Mouse (Mus musculus): Measurements from ENCODE around the gene Nav3. TPM values are rescaled to one million over a fixed set of nuclear protein-coding genes. Genes with fewer than 3 reads are reported as not detected.

The Nav3 gene
- total RNA-seq, 1 experiment from 2014 or later = 3.9 TPM

DNA sequence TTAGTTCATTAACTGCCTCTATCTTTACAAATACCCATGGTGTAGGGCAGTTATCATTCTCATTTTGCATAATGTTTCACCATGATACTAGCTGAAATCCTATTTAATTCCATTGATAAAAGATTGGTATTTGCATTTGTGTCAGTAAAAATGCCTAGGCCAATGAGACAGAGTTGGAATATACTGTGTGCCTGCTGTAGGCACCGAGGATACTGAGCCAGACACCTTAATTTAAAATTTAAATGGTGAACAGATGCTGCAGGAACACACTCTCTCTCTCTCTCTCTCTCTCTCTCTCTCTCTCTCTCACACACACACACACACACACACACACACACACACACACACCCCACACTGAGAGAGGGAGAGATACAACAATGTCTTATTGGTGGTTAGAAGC, 269.8 kb downstream of the Nav3 start:
- no peak for DNase-seq

DNA sequence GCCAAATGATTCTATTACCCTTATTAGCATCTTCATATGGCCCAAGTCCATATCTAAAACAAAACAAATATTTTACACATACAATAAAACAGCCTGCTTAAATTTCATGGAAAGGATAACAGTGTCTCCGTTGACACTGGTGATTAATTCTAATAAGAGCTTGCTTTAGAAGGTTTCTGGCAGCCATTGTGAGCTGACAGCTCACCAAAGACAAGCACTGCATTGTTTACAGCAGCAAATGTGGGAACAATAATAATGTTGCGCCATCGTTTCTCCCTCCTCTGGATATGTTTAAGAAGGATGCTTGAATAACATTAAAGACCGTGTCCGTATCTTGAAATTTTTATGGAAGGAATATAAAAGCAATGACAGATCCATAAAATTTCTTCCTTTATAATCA, 280.1 kb downstream of the Nav3 start:
- no peak for DNase-seq

GRCm38 (mm10) chr10:110169416-110169815, 286.6 kb downstream of the Nav3 start:
- no peak for DNase-seq

GRCm38 (mm10) chr10:110168892-110169291, 287.1 kb downstream of the Nav3 start:
- no peak for DNase-seq

DNA sequence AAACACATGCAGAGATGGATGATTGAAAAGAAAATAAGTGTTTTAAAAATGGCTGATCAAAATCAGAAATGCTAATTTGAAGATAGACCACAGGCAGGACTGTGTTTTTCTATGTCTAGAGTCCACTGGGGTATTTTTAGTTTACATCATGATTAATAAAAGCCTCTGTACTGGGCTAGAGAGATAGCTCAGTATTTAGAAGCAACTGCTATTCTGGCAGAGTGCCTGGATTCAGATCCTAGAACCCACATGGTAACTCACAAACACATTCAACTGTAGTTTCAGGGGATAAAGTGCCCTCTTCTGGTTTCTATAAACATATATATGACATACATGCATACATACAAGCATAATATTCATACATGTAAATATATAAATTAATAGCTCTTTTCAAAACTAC, 293.4 kb downstream of the Nav3 start:
- DNase-seq = no peak

DNA sequence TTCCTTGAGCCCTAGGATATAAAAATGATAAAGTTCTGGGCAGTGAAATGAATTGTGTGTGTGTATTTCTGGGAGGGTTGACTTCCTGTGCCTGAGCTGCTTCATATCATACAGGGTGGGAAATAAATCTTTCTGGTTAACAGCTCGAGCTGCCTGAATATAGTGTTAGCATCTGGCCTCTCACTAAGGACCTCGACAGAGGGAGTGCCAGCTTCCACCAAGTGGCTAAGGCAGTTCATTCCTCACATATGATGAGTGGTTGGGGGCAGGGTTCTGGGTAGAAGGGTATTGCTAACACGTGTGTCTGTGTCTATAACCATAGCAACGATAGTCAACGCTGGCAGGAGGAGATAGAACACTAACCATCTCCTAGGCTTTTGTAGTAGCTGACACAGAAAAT, 295.1 kb downstream of the Nav3 start:
- DNase-seq = no peak

DNA sequence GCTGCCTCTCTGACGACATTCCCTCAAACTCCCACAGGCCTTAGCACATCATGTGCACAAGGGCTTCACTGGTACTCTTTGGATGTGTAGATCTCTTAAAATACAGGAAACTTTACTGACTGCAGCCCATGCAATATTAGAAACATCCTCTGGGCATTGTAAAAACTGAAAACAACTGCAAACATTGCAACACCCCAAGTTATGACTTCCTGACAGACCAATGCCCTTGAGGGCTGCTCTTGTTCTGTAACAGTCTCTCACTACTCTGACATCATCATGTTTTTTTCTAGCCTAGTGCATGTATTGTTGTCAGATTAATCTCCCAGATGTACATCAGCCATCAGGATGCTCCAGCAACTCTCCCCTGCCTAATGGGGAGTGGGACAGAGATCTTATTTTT, 296.5 kb downstream of the Nav3 start:
- DNase-seq = no peak

DNA sequence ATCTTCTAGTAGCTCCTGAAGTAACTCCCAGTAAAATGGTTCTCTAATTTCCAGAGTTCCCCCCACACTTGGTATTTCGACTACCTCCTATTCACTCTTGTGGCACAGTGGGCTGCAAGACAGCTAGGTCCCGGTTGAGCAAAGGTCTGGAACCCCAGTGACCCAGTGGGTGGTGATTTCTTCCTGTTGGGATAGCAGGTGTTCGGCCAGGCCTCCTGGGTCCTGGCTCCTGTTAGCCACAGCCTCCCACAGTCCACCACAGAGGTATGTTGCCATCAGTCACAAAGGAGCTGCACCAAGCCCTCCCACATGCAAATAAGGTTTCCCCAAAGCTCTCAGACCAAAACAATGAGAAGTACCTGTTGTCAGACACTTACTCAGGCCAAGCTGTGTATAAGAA, 297.9 kb downstream of the Nav3 start:
- no peak for DNase-seq

DNA sequence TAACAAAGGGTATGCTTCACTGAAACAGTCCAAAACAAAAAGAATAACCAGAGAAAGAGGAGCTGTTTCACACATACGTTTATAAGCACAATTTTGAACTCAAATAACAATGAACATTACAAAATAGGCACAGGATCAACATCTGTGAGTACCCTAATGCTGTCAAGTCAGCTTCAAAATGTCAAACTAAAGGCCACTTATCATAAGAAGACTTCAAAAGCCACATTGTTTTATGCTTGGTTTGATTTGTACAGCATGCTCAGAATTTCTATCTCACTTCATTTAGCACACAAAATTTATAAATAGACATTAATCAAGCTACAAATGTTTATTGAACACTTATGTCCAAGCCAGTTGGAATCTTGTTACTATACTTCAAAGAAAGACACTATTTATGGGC, 299.6 kb downstream of the Nav3 start:
- DNase-seq = no peak

DNA sequence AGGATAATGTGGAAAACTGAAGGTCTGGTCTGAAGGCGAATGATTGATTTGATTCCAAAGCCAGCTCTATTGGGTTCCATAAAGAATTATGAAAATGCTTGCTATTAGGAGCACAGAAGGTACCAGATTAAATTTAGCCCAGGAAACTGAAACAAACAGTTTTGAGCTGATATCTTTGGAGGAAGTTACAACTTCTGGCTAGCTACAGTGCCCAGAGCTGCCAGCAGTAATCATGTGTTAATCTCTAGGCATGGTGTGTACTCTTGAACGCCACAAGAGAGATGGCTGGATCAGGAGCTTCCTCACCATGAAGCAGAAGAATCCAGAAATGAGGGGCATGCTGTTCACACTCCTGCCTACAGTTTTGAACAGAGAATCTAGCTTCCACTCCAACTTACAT, 300.5 kb downstream of the Nav3 start:
- no peak for DNase-seq

- no peak for DNase-seq
Measured at GRCm38 (mm10) chr10:110154873-110155237, 301.1 kb downstream of the Nav3 start.

- no peak for DNase-seq
Measured at GRCm38 (mm10) chr10:110154001-110154872, 301.8 kb downstream of the Nav3 start.

DNA sequence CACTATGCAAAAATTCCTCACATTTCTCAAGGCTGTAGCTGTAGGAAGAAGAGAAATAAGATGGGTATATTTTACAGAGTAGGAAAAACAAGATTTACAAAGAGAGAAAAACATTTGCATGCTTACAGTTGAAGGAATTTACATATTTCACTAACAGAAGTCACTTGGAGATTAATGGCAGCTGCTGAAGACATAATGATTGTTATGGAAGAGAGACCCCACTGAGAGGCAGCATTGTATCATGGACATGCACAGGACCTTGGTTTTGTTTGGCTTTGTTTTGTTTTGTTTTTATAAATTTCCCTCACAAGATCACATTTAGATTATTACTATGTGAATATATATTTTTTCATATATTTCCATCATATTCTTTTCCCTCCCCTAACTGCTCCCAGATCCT, 335.4 kb downstream of the Nav3 start:
- no peak for DNase-seq

GRCm38 (mm10) chr10:110117341-110117740, 338.7 kb downstream of the Nav3 start:
- DNase-seq = no peak

GRCm38 (mm10) chr10:110112669-110113458, 343.1 kb downstream of the Nav3 start:
- DNase-seq = no peak

- no peak for DNase-seq
Measured at GRCm38 (mm10) chr10:110103255-110103654, 352.7 kb downstream of the Nav3 start.

GRCm38 (mm10) chr10:110102231-110102630, 353.8 kb downstream of the Nav3 start:
- DNase-seq = no peak

DNA sequence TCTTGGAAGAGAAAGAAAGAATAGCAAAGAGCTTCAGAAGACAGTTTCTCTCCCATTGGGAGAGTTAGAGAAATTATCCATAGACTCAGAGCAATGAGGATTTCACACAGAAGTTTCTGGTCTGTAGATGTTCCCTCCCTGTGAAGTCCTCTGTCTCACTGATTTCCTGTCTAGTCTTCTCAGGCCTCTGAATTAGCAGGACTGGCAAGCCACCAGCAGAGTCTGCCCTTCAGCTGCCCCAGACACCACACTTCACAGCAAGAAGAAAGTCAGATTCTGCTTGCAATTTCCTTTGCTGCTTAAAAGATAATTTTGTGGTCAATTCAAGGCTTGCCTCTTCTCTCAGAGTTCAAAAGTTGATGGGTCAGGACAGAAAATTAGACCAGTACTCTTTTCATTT, 361.6 kb downstream of the Nav3 start:
- DNase-seq = no peak

DNA sequence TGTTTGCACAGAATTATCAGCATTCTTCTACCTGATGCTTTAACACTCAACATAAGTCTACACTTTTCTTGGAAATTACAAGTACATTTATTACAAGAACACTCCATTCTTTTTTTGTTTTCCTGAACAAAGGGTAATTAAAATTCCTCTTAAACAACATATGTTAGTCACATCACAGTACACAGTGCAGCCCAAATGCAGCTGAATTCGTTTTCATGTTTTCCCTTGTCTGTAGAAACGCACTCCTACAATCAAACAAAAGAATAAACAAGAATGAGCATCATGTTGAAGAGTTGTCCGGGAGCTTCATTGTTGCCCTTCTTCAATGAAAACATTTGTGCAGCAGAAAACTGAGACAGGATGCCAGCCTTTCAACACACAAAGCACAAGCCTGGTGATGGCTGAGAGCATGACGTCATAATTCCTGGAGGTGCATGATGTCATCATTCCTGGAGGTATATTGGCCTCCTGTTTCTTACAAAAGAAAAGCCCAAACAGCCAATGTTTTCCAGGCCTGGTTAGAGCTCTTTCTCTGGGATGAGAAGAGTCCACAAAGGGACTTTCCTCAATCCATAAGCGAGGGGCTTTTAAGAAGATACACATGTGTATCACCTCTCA, 367.5 kb downstream of the Nav3 start:
- no peak for DNase-seq

DNA sequence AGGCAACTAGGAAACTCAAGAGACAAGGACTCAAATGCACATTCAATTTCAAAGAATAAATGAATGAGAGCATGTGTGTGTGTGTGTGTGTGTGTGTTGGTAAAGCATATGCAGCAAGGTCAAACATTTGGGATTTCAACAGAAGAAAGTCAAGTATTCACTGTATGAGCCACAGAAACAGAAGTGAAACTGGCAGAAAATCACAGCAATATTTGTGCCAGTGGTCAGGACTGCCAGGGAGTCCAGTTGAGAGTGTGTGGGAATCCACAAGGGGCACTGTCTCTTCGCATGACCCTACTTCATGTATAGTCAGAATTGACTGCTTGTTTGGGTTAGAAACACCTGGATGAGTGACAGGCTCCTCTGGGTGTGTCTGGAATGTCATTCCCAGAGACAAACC, 370.1 kb downstream of the Nav3 start:
- no peak for DNase-seq

DNA sequence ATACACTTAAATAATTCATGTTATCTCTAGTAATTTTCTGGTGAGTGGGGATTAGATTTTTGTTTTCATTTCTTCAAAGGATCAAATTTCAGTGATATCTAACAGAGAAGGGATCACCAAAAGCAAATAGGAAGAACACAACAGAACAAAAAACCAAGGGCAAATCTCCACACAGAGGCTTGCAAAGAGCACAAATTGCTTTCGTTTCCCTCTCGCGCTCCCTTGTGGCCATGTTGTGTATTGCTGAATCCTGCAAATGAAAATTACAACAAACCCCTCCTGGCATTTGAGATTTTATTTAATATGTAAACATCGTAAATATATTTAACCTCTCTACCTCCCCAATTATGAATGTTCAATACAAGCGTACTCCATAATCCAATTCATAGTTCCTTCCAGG, 370.8 kb downstream of the Nav3 start:
- DNase-seq = peak; percentile 63

GRCm38 (mm10) chr10:110076575-110076974, 379.4 kb downstream of the Nav3 start:
- no peak for DNase-seq

DNA sequence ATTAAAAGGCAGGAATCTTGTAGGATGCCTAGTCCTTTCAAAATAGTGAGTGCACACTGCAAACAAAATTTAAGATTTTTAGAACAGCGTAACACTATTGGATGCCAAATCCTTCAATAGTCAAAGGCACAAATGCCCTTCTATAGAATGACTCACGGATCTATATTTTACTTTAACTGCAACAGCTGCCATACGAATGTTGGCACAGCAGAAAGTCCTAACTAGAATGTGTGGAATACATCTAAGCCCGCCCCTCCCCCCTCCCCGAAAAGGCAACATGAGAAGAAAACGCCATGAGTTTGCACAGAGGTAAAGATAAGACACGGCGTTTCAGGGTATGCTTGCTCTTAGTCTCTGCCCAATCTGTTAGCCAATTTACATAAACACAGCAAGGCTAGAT, 383.6 kb downstream of the Nav3 start:
- DNase-seq = no peak

All from adrenal gland, postnatal 25 days (tissue).